Mouse (Mus musculus): Measurements from ENCODE around the gene Gprasp2.
"Not testable (repeated sequence)": the region's sequence is repeated elsewhere in the genome, so short reads cannot be mapped to it uniquely, and the experiment has no call there.

Gene Gprasp2

GRCm38 (mm10) chrX:135838521-135839360, at the start of gene Gprasp2:
Gene Gprasp2 (plus strand): TSS chrX:135839034.
- DNase-seq (ENCODE audit: low spot score), result not testable (repeated sequence)

- DNase-seq (ENCODE audit: low spot score), result no peak
These were observed 47.3 kb upstream of the Gprasp2 start for GRCm38 (mm10) chrX:135791536-135791935.

GRCm38 (mm10) chrX:135792326-135792725, 46.5 kb upstream of the Gprasp2 start:
- DNase-seq (ENCODE audit: low spot score), result no peak

- not testable (repeated sequence) for DNase-seq (ENCODE audit: low spot score)
These were observed 43.1 kb upstream of the Gprasp2 start for GRCm38 (mm10) chrX:135795591-135796304.

GRCm38 (mm10) chrX:135796305-135797211, 42.3 kb upstream of the Gprasp2 start:
- DNase-seq (ENCODE audit: low spot score), result not testable (repeated sequence)

GRCm38 (mm10) chrX:135797212-135797644, 41.6 kb upstream of the Gprasp2 start, which contains the start of gene Bhlhb9:
Gene Bhlhb9 (plus strand): TSS chrX:135797594.
- DNase-seq (ENCODE audit: low spot score), result not testable (repeated sequence)

- DNase-seq (ENCODE audit: low spot score), result no peak
These were observed 34.7 kb upstream of the Gprasp2 start for GRCm38 (mm10) chrX:135804149-135804548.

GRCm38 (mm10) chrX:135805780-135806179, 33.1 kb upstream of the Gprasp2 start:
- DNase-seq (ENCODE audit: low spot score), result peak; percentile 34

GRCm38 (mm10) chrX:135835896-135836295, 2.9 kb upstream of the Gprasp2 start:
- DNase-seq (ENCODE audit: low spot score), result not testable (repeated sequence)

- DNase-seq (ENCODE audit: low spot score), result no peak
These were observed 938 bp upstream of the Gprasp2 start for GRCm38 (mm10) chrX:135837896-135838295.

GRCm38 (mm10) chrX:135839397-135840391, 860 bp downstream of the Gprasp2 start:
- DNase-seq (ENCODE audit: low spot score), result not testable (repeated sequence)

- DNase-seq (ENCODE audit: low spot score), result not testable (repeated sequence)
These were observed 28.0 kb downstream of the Gprasp2 start for GRCm38 (mm10) chrX:135866806-135867205.

GRCm38 (mm10) chrX:135876679-135877078, 37.8 kb downstream of the Gprasp2 start:
- DNase-seq (ENCODE audit: low spot score), result no peak

GRCm38 (mm10) chrX:135879626-135880025, 40.8 kb downstream of the Gprasp2 start:
- no peak for DNase-seq (ENCODE audit: low spot score)

GRCm38 (mm10) chrX:135885411-135886233, 46.8 kb downstream of the Gprasp2 start:
- peak; percentile 29 for DNase-seq (ENCODE audit: low spot score)

- DNase-seq (ENCODE audit: low spot score), result peak; percentile 7
These were observed 47.4 kb downstream of the Gprasp2 start for GRCm38 (mm10) chrX:135886234-135886585.
